Mouse (Mus musculus): ENCODE results near the gene Hmgcs2. TPM values are rescaled to one million over a fixed set of nuclear protein-coding genes. Genes with fewer than 3 reads are reported as not detected.

Gene Hmgcs2
- polyA plus RNA-seq (2015; fragmentation: Nextera tagmentation; extraction: Ambion mirVana), result 4.0 and 5.6 TPM in 2 replicates

GRCm38 (mm10) chr3:98280204-98280932, at the start of gene Hmgcs2:
TSS of gene Hmgcs2 (plus strand) at chr3:98280435.

GRCm38 (mm10) chr3:98339706-98340109, 59.5 kb downstream of the Hmgcs2 start, which contains the start of gene Phgdh:
TSS of gene Phgdh (minus strand) at chr3:98339990.

Other genes with a start within 250 kb of the Hmgcs2 start
- not detected in 2 replicates for gene Adam30, start 119.8 kb upstream of the Hmgcs2 start, polyA plus RNA-seq (2015; fragmentation: Nextera tagmentation; extraction: Ambion mirVana)
- not detected in 2 replicates for gene Reg4, start 58.3 kb upstream of the Hmgcs2 start, polyA plus RNA-seq (2015; fragmentation: Nextera tagmentation; extraction: Ambion mirVana)
- gene Phgdh, start 59.6 kb downstream of the Hmgcs2 start, polyA plus RNA-seq (2015; fragmentation: Nextera tagmentation; extraction: Ambion mirVana), result 30.4 and 58.9 TPM in 2 replicates
- gene Zfp697, start 102.0 kb downstream of the Hmgcs2 start, polyA plus RNA-seq (2015; fragmentation: Nextera tagmentation; extraction: Ambion mirVana), result 3.2 TPM in 2 replicates
- not detected in 2 replicates for gene Gm4450, start 176.7 kb downstream of the Hmgcs2 start, polyA plus RNA-seq (2015; fragmentation: Nextera tagmentation; extraction: Ambion mirVana)
- gene Hsd3b4, start 230.1 kb downstream of the Hmgcs2 start, polyA plus RNA-seq (2015; fragmentation: Nextera tagmentation; extraction: Ambion mirVana), result not detected in 2 replicates